Mouse (Mus musculus) midbrain, embryonic 11.5 days (tissue): ENCODE data around the gene Yod1. TPM values are rescaled to one million over a fixed set of nuclear protein-coding genes. Genes with fewer than 3 reads are reported as not detected.

ENCODE experiments used
- ATAC-seq: fragments of 200-750 bp; cut with Nextera tagmentation; 2 replicates; pipeline ENCODE4 v1.8.0; 2017; ENCODE audit warnings: moderate TSS enrichment, moderate library complexity; ENCODE audit not compliant: low FRiP score
- DNase-seq: peaks from one replicate; pipeline ENCODE4 v3.0.0; 2015; ENCODE audit warnings: low spot score; ENCODE audit errors: missing footprints
- H3K27ac ChIP-seq: fragments of 300-500 bp; sonication (generic); 2 replicates; pipeline ENCODE4 v1.5.1; 2014; ENCODE audit warnings: low read depth, low read length
- H3K27me3 ChIP-seq: fragments of 300-500 bp; sonication (generic); 2 replicates; pipeline ENCODE4 v1.6.1; 2014; ENCODE audit warnings: mild to moderate bottlenecking, low read length, moderate library complexity, mixed read lengths; ENCODE audit not compliant: control insufficient read depth, insufficient read depth
- H3K36me3 ChIP-seq: fragments of 300-500 bp; sonication (generic); 2 replicates; pipeline ENCODE4 v1.6.1; 2014; ENCODE audit warnings: mild to moderate bottlenecking, low read length, moderate library complexity, mixed read lengths; ENCODE audit not compliant: control insufficient read depth, insufficient read depth
- H3K4me1 ChIP-seq: fragments of 300-500 bp; sonication (generic); 2 replicates; pipeline ENCODE4 v1.6.1; 2014; ENCODE audit warnings: low read length; ENCODE audit not compliant: control insufficient read depth, insufficient read depth
- H3K4me2 ChIP-seq: fragments of 300-500 bp; sonication (generic); 2 replicates; pipeline ENCODE4 v1.6.1; 2014; ENCODE audit warnings: mild to moderate bottlenecking, moderate library complexity
- H3K4me3 ChIP-seq: fragments of 300-500 bp; sonication (generic); 2 replicates; pipeline ENCODE4 v1.5.1; 2014; ENCODE audit warnings: low read depth, low read length
- H3K9ac ChIP-seq: fragments of 300-500 bp; sonication (generic); 2 replicates; pipeline ENCODE4 v1.6.1; 2014; ENCODE audit warnings: low read length
- H3K9me3 ChIP-seq: fragments of 300-500 bp; sonication (generic); 2 replicates; pipeline ENCODE4 v1.6.1; 2016; ENCODE audit warnings: low read length; ENCODE audit not compliant: control insufficient read depth
- WGBS: fragments of 180-500 bp; shearing (Covaris S2); extraction: QIAGEN DNeasy Blood & Tissue Kit; methylation state at CpG from one replicate; pipeline ENCODE4 v1.1.7; 2014; 5-methylcytosine and 5-hydroxymethylcytosine counted together
- polyA plus RNA-seq: library from polyadenylated mRNA; unstranded; fragments of >200 nt; fragmentation: Nextera tagmentation; extraction: Ambion mirVana; gene quantifications from 2 replicates; pipeline ENCODE4 v1.2.1, GENCODE M21; 2014

Yod1 gene
- polyA plus RNA-seq, result 11.7 and 13.6 TPM in 2 replicates

DNA sequence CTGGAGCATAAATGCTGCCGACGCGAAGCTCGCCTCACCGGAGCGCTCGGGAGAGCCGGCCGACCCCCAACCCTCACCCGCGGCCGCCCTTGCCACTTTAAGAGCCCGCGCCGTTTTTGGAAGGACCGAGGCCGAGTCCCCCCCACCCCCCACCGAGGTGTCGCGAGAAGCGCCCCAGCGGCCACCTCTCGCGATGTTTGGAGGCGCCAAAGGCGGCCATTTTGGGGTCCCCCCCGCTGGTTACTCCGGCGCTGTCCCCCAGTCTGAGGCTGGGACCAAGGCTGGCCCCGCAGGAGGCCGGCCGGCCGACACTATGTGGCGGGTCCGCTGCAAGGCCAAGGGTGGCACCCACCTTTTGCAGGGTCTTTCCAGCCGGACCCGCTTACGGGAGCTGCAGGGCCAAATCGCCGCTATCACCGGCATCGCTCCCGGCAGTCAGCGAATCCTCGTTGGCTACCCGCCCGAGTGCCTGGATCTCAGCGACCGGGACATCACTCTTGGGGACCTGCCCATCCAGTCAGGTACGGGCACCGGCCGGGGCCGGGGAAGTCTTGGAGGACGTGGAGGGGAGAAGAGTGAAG, at the start of gene Yod1:
Gene Yod1, plus strand, starts transcription at position 37 of the 581 bp plus-strand sequence.
- no peaks in the 10 kb centered on the region for H3K9me3 ChIP-seq
- DNase-seq (peak; percentile 98), ATAC-seq (peak; percentile 83)
- WGBS, result 0% methylated on average over 54 of the region's 54 CpGs
- H3K4me2 ChIP-seq, result peak within 1 kb of the TSS; percentile 89
- no peaks in the 10 kb centered on the region for H3K27me3 ChIP-seq
- H3K4me1 ChIP-seq, result peaks cover 12% of the 10 kb centered on the region
- H3K27ac ChIP-seq, result peak within 1 kb of the TSS; percentile 65
- H3K4me3 ChIP-seq, result peak within 1 kb of the TSS; percentile 71
- peak within 1 kb of the TSS; percentile 83 for H3K9ac ChIP-seq
- no peaks in the 10 kb centered on the region for H3K36me3 ChIP-seq

DNA sequence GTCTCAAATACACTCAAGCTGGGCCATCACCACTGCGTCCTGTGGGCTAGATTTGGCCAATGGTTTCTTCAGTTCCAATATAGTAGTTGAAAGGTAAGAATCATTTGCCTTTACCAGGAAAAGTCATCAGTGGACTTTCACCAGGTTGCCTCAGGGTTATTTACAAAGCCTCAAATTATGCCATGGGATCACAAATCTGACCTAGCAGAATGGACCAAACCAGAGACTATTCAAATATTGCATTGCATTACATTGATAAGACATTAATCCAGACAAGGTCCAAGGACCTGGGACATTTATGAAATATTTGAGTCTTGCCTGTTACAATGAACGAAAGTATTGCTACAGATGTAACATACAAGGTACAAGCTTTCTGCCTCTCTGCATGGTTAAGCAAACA, 38.6 kb upstream of the Yod1 start:
- H3K9me3 ChIP-seq, result no peaks in the 10 kb centered on the region
- no peak overlapping the region for H3K4me2 ChIP-seq
- H3K4me3 ChIP-seq, result no peak overlapping the region
- WGBS, result 86% methylated on average over 2 of the region's 2 CpGs
- H3K27ac ChIP-seq, result no peak overlapping the region
- H3K36me3 ChIP-seq, result no peaks in the 10 kb centered on the region
- H3K27me3 ChIP-seq, result no peaks in the 10 kb centered on the region
- ATAC-seq (no peak), DNase-seq (peak; percentile 19)
- H3K4me1 ChIP-seq, result no peaks in the 10 kb centered on the region
- H3K9ac ChIP-seq, result no peak overlapping the region

DNA sequence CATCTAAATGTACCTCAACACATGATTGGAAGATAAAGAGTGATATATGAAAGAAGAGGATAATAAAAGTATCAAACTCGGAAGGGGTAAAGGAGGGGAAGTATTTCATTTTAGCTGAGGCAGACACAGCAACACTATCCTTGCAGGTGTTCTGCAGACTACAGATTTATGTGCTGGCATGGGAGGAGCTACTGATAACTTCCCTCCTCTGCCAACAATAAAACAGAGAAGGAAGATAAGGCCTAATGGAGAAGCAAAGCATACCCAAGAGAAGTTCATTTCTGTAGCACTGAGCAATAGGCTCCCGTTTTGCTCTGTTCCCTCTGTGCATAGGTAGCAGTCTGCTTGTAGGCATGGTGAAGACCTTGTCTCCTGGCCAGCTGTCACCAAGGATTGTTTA, 36.1 kb upstream of the Yod1 start:
- Histone ChIP-seq H3K9me3 (no peaks in the 10 kb centered on the region), H3K36me3 (no peaks in the 10 kb centered on the region), H3K4me3 (no peak overlapping the region), H3K27me3 (no peaks in the 10 kb centered on the region), H3K9ac (no peak overlapping the region), H3K27ac (no peak overlapping the region), H3K4me1 (no peaks in the 10 kb centered on the region), H3K4me2 (no peak overlapping the region)
- DNase-seq (peak; percentile 17), ATAC-seq (no peak)
- WGBS, result 82% methylated on average over 2 of the region's 2 CpGs

DNA sequence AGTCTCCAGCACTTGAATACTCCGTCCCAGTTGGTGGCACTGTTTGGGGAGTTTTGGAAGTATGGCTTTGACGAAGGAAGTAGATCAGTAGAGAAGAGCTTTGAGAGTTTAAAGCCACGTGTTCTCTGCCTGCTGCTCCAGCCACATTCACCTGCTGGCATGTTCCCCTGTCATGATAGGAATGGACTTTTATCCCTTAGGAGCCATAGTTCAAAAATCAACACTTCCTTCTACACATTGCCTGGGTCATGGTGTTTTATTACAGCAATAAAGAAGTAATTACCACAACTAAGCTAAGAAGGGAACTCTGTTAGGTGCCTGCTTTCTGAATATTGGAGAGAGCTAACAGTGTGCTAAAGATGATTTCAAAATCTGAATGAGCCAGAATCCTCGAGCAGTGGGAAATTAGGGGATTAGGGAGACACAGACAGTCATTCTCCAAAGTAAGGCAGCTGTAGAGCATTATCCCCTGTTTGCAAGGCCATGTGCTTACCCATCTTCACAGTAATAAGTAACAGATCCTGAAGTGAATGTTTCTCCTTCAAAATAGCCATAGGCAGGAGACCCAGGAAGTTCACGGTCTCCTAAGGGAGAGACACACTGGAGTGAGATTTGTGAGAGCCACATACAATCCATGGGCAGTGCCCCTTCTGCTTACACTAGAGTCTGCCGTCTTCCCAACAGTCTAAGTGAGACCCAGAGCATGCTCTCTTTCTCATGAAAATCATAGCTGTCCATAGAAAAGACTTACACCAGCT, 35.3 kb upstream of the Yod1 start:
- Histone ChIP-seq H3K4me1 (no peaks in the 10 kb centered on the region), H3K36me3 (no peaks in the 10 kb centered on the region), H3K27ac (no peak overlapping the region), H3K4me3 (no peak overlapping the region), H3K27me3 (no peaks in the 10 kb centered on the region), H3K4me2 (no peak overlapping the region), H3K9ac (no peak overlapping the region), H3K9me3 (no peaks in the 10 kb centered on the region)
- WGBS, result 79% methylated on average over 6 of the region's 6 CpGs
- peak; percentile 31 for DNase-seq
- no peak for ATAC-seq

DNA sequence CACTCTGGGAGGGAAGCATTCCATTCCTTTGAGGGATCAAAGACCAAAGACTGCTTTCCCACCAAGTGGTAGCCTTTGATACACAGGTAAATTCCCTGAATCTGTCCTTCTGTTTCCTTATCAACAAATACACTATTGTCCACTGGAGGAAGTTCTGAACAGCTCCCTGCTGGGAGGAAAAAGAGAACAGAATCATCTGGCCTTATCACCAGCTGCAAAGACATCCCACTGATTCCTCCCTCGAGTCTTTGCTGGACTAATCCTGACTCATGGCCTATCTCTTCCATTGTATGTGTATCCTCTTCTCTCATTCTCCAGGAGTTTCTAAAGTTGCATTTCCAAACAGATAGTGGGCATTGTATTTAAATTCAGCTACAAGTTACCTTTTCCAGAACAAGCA, 33.2 kb upstream of the Yod1 start:
- Histone ChIP-seq H3K4me1 (no peaks in the 10 kb centered on the region), H3K9ac (no peak overlapping the region), H3K36me3 (no peaks in the 10 kb centered on the region), H3K9me3 (no peaks in the 10 kb centered on the region), H3K27ac (no peak overlapping the region), H3K4me2 (no peak overlapping the region), H3K4me3 (no peak overlapping the region), H3K27me3 (no peaks in the 10 kb centered on the region)
- ATAC-seq (no peak), DNase-seq (no peak)
- 35% methylated on average over 1 of the region's 1 CpGs for whole genome bisulfite sequencing

DNA sequence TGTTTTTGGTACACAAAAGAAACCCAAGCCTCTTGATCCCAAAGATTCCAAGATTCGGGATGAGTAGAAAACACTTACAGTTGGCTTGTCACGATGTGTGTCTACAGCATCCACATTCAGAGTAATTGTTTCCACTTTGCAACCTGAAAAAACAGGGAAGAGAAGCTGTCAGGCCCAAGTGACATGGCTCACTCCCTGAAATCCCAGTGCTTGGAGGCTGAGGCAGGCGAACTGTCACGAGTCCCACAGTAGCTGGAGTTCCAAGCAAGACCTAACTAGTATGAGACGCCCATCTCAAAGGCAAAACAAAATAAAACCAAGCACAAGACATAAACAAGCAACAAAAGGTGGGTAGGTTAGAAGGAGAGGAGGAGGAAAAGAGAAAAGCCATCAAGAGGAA, 18.5 kb upstream of the Yod1 start:
- no peak overlapping the region for H3K4me3 ChIP-seq
- no peak for ATAC-seq

DNA sequence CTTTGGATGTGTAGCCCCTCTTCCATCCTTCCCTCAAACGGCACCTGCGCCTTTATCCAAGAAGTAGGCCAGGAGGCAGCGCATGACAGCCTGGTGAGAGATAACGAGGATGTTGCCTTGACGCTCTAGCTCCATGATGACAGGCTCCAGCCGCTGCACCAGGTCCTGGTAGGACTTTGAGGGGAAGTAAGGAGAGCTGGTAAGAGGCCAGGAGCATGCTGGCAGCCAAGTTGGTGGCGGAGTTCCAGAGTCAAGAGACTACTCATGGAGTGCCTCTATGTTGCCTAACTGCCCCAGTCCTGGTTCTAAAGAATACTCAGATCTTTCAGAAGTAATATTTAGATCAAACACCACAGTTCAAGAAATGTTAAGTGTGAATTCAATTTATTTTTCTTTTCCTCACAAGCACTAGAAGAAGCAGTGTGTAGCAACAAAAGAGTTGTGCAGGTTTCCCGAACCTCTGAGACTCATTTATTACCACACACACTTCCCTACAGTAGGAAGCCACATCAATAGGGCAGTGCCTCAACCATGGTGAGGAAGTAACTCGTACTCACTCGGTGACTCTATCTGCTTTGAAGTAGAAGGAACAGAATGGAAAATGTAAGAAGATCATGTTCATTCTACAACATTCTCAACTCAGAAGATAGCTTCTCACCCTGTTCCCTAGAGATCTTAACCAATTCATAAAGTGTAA, 17.0 kb upstream of the Yod1 start:
- ATAC-seq (no peak), DNase-seq (no peak)
- Histone ChIP-seq H3K9me3 (no peaks in the 10 kb centered on the region), H3K4me3 (no peak overlapping the region), H3K27ac (no peak overlapping the region), H3K4me1 (no peaks in the 10 kb centered on the region), H3K27me3 (no peaks in the 10 kb centered on the region), H3K9ac (no peak overlapping the region), H3K4me2 (no peak overlapping the region), H3K36me3 (peaks cover 4% of the 10 kb centered on the region)
- 93% methylated on average over 10 of the region's 10 CpGs for WGBS

More for the DNA sequence above, 18.5 kb upstream of the Yod1 start:
- WGBS, result 96% methylated on average over 5 of the region's 5 CpGs
- Histone ChIP-seq H3K9ac (no peak overlapping the region), H3K4me2 (no peak overlapping the region), H3K27ac (no peak overlapping the region), H3K4me1 (no peaks in the 10 kb centered on the region), H3K9me3 (no peaks in the 10 kb centered on the region), H3K36me3 (peaks cover 4% of the 10 kb centered on the region), H3K27me3 (no peaks in the 10 kb centered on the region)
- DNase-seq, result no peak

DNA sequence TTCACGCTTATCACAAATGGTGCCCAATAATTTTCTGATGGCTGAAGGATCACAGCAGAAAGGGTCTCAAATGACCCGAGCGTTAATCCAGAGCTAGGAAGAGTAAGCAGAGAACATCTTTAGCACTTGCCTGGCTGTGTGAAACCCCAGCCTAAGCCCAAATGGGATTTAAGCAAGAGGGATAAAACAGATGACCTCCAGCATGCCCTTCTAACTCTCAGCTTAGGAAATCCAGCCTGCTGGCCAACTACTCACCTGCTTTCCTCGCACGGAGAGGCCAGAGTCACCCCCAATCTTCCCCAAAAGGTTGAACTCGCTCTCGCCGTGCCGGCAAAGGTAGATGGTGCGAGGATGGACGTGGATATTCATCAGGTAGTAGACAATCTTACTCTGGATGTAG, 15.2 kb upstream of the Yod1 start:
- Histone ChIP-seq H3K9ac (no peak overlapping the region), H3K27me3 (no peaks in the 10 kb centered on the region), H3K27ac (no peak overlapping the region), H3K9me3 (no peaks in the 10 kb centered on the region), H3K36me3 (peaks cover 4% of the 10 kb centered on the region), H3K4me2 (no peak overlapping the region), H3K4me3 (no peak overlapping the region), H3K4me1 (no peaks in the 10 kb centered on the region)
- 94% methylated on average over 11 of the region's 11 CpGs for WGBS
- no peak for ATAC-seq
- DNase-seq, result no peak

DNA sequence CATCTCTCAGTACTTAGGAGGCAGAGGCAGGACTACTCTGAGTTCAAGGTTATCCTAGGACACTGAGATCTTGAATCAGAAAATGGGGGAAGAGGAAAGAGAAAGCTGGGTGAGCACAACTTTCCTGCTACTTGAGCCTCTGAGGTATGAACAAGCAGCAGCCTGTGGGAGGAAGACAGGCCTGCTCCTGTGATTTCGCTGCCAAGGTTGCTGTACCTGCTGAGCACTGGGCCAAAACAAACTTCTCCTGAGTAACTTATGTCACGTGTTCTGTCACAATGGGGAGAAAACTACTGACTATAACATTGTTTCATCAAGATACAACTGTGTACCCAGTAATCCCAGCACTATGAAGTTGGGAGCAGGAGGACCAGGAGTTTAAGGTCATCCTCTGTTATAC, 13.5 kb upstream of the Yod1 start:
- no peaks in the 10 kb centered on the region for H3K4me1 ChIP-seq
- no peak overlapping the region for H3K27ac ChIP-seq
- H3K9ac ChIP-seq, result no peak overlapping the region
- DNase-seq (no peak), ATAC-seq (no peak)
- no peaks in the 10 kb centered on the region for H3K27me3 ChIP-seq
- H3K9me3 ChIP-seq, result no peaks in the 10 kb centered on the region
- peaks cover 4% of the 10 kb centered on the region for H3K36me3 ChIP-seq
- 72% methylated on average over 2 of the region's 2 CpGs for WGBS
- no peak overlapping the region for H3K4me2 ChIP-seq
- no peak overlapping the region for H3K4me3 ChIP-seq
